ENCODE assay signal across 21 mouse cellular contexts in the genomic region with DNA sequence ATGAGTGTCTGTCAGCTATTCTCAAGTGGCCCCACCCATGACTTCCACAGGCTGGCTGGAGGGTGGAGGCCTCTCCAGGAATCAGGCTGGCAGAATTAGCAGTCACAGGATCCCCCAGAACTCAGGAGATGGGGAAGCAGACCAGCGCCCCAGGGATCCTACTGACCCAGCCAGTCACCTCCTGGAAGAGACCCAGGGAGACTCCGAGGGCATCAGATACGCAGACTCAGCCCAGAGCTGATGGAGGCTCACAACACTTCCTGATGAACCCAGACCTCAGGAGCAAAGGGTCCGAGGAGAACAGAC. TPM values are rescaled to one million over a fixed set of nuclear protein-coding genes. Genes with fewer than 3 reads are reported as not detected.
A peak's percentile ranks its signal among the peaks of the same experiment; 100 is the strongest.
DNase-seq lines count a peak whose midpoint lies in the region; ATAC-seq and TF ChIP-seq lines count a peak whose summit lies in the region.
"Had no signal": no experiment of that assay in that cellular context is flagged by ENCODE, and none has a peak within 500 bp of the region (broad histone marks: within the 10 kb centered on the region; RNA-seq: fewer than 3 reads in every experiment).

No protein-coding gene starts in this region.

- 0 out of 2 replicates have a peak, but pooled peaks have one; percentile 7 for ATAC-seq in lung, postnatal 0 days
- no peak for ATAC-seq in granulocyte monocyte progenitor cell, adult 5-6 weeks (replicated peaks; ENCODE audit: poor library complexity, severe bottlenecking)
- ATAC-seq: forebrain, embryonic 16.5 days had no signal

- H3K4me1 ChIP-seq in lung, postnatal 0 days (ENCODE audit: insufficient read depth, low read depth, low read length): no peaks in the 10 kb centered on the region
- H3K4me1 ChIP-seq: heart, embryonic 10.5 days had no signal

- peak overlapping the region; percentile 85 for H3K27ac ChIP-seq in gastrocnemius, adult 2 months
- no peak overlapping the region for H3K27ac ChIP-seq in lung, postnatal 0 days (ENCODE audit: low read length)
- H3K27ac ChIP-seq: heart, embryonic 10.5 days; hindbrain, embryonic 10.5 days; kidney, postnatal 0 days had no signal

- no peak overlapping the region for H3K9ac ChIP-seq in lung, postnatal 0 days (replicated peaks; ENCODE audit: low read depth)

- no peak overlapping the region for H3K4me3 ChIP-seq in gastrocnemius, adult 2 months
- no peak overlapping the region for H3K4me3 ChIP-seq in lung, postnatal 0 days (ENCODE audit: low read depth, low read length)
- H3K4me3 ChIP-seq: heart, embryonic 10.5 days; hindbrain, embryonic 10.5 days had no signal

- H3K27me3 ChIP-seq in lung, postnatal 0 days (replicated peaks; ENCODE audit: insufficient read depth, low read length): no peaks in the 10 kb centered on the region

- WGBS in lung, postnatal 0 days: 81% methylated on average over 4 of the region's 4 CpGs

- intact Hi-C loops in gastrocnemius, adult 2 months (cut with DNase I): no loop called here
- intact Hi-C loops in left cerebral cortex, postnatal 4 days (cut with DNase I): no loop called here

- H3K36me3 ChIP-seq in lung, postnatal 0 days (ENCODE audit: insufficient read depth, low read length): no peaks in the 10 kb centered on the region

- TF ChIP-seq CTCF in gastrocnemius, adult 2 months (IDR thresholded peaks at IDR 0.05): no peak
- no peak for TF ChIP-seq CTCF in lung, postnatal 0 days (IDR thresholded peaks at IDR 0.05)

- DNase-seq in gastrocnemius, adult 2 months: peak; percentile 46
- DNase-seq in gastrocnemius, postnatal 10 days: no peak
- DNase-seq in lung, postnatal 0 days (ENCODE audit: low spot score): no peak
- DNase-seq in lung, postnatal 14 days: no peak
- DNase-seq in cerebellum, postnatal 25 days: peak; percentile 61 to 65
- DNase-seq in left cerebral cortex, postnatal 4 days: no peak
- DNase-seq: adrenal gland, adult 2 months; kidney, adult 18-20 months; lung, adult 18-20 months; lung, postnatal 36 days; right cerebral cortex, postnatal 4 days; thymus, adult 2 months had no signal

- H3K4me2 ChIP-seq in lung, postnatal 0 days (replicated peaks; ENCODE audit: low read depth, low read length): no peak overlapping the region
- H3K4me2 ChIP-seq: liver, embryonic 11.5 days had no signal

- H3K9me3 ChIP-seq in lung, postnatal 0 days (ENCODE audit: low read length): no peaks in the 10 kb centered on the region
- H3K9me3 ChIP-seq: heart, embryonic 10.5 days; hindbrain, embryonic 10.5 days had no signal

- TF ChIP-seq EP300 in lung, postnatal 0 days (IDR thresholded peaks at IDR 0.05): no peak

RNA-seq across cellular contexts. Expression of a gene that starts 10.5 kb away (rescaled TPM):
- 10 to 100 TPM; 26.4 to 26.6 TPM for total RNA-seq in gastrocnemius, adult 2 months (2021)
- 10 to 100 TPM; 31.2 to 47.2 TPM for total RNA-seq in gastrocnemius, postnatal 10 days (2021)
- polyA plus RNA-seq in lung, postnatal 0 days (2015; fragmentation: Nextera tagmentation; extraction: Ambion mirVana): 20.1 and 20.4 TPM in 2 replicates
- total RNA-seq in granulocyte monocyte progenitor cell, adult 5-6 weeks (2014; fragmentation: Nextera tagmentation): 80.5 and 92.0 TPM in 2 replicates
- total RNA-seq in granulocyte monocyte progenitor cell, adult 5-6 weeks (2017): 50.8 and 52.0 TPM in 2 replicates
- total RNA-seq in left cerebral cortex, postnatal 4 days (2021): 100 to 1,000 TPM in 1 of 2 experiments, 10 to 100 TPM in 1; 87.7 to 101 TPM

RNA-seq across cellular contexts. Expression of a gene that starts 11.6 kb away (rescaled TPM):
- 1 to 10 TPM; 3.7 to 8.2 TPM for total RNA-seq in gastrocnemius, adult 2 months (2021)
- total RNA-seq in gastrocnemius, postnatal 10 days (2021): 10 to 100 TPM; 18.9 to 25.7 TPM
- polyA plus RNA-seq in lung, postnatal 0 days (2015; fragmentation: Nextera tagmentation; extraction: Ambion mirVana): 5.0 and 5.1 TPM in 2 replicates
- 0.85 TPM in 1 of 2 replicates, not detected in the other for total RNA-seq in granulocyte monocyte progenitor cell, adult 5-6 weeks (2014; fragmentation: Nextera tagmentation)
- not detected in 2 replicates for total RNA-seq in granulocyte monocyte progenitor cell, adult 5-6 weeks (2017)
- 100 to 1,000 TPM; 241 to 308 TPM for total RNA-seq in left cerebral cortex, postnatal 4 days (2021)
- total RNA-seq: megakaryocyte-erythroid progenitor cell, adult 5-6 weeks had no signal

RNA-seq across cellular contexts. Expression of a gene that starts 40.2 kb away (rescaled TPM):
- total RNA-seq in gastrocnemius, adult 2 months (2021): 10 to 100 TPM; 34.3 to 43.2 TPM
- 10 to 100 TPM; 52.6 to 53.7 TPM for total RNA-seq in gastrocnemius, postnatal 10 days (2021)
- 73.4 and 78.1 TPM in 2 replicates for polyA plus RNA-seq in lung, postnatal 0 days (2015; fragmentation: Nextera tagmentation; extraction: Ambion mirVana)
- total RNA-seq in granulocyte monocyte progenitor cell, adult 5-6 weeks (2014; fragmentation: Nextera tagmentation): 11.7 and 20.7 TPM in 2 replicates
- 5.5 and 11.2 TPM in 2 replicates for total RNA-seq in granulocyte monocyte progenitor cell, adult 5-6 weeks (2017)
- total RNA-seq in left cerebral cortex, postnatal 4 days (2021): 100 to 1,000 TPM; 101 to 110 TPM

RNA-seq across cellular contexts. Expression of a gene that starts 46.5 kb away (rescaled TPM):
- 1 to 10 TPM; 2.6 to 3.4 TPM for total RNA-seq in gastrocnemius, adult 2 months (2021)
- total RNA-seq in gastrocnemius, postnatal 10 days (2021): 1 to 10 TPM; 3.5 to 6.7 TPM
- 223 and 355 TPM in 2 replicates for polyA plus RNA-seq in lung, postnatal 0 days (2015; fragmentation: Nextera tagmentation; extraction: Ambion mirVana)
- total RNA-seq in granulocyte monocyte progenitor cell, adult 5-6 weeks (2014; fragmentation: Nextera tagmentation): 24.8 and 50.9 TPM in 2 replicates
- 51.1 and 62.2 TPM in 2 replicates for total RNA-seq in granulocyte monocyte progenitor cell, adult 5-6 weeks (2017)
- total RNA-seq in left cerebral cortex, postnatal 4 days (2021): 1 to 10 TPM; 1.9 TPM
- total RNA-seq: midbrain, postnatal 0 days had no signal
- polyA plus RNA-seq: C2C12; forebrain, embryonic 16.5 days; heart, embryonic 10.5 days; hindbrain, embryonic 10.5 days had no signal

RNA-seq across cellular contexts. Expression of a gene that starts 53.7 kb away (rescaled TPM):
- total RNA-seq in gastrocnemius, adult 2 months (2021): 100 to 1,000 TPM; 118 to 175 TPM
- 100 to 1,000 TPM; 140 to 148 TPM for total RNA-seq in gastrocnemius, postnatal 10 days (2021)
- polyA plus RNA-seq in lung, postnatal 0 days (2015; fragmentation: Nextera tagmentation; extraction: Ambion mirVana): 290 and 299 TPM in 2 replicates
- total RNA-seq in granulocyte monocyte progenitor cell, adult 5-6 weeks (2014; fragmentation: Nextera tagmentation): 283 and 409 TPM in 2 replicates
- total RNA-seq in granulocyte monocyte progenitor cell, adult 5-6 weeks (2017): 384 and 442 TPM in 2 replicates
- total RNA-seq in left cerebral cortex, postnatal 4 days (2021): 100 to 1,000 TPM; 228 to 230 TPM

Comparison
In these comparisons a context has a peak if more than half of its experiments do, and no peak if none do; other contexts are left out.
1. DNase-seq: peak in gastrocnemius, adult 2 months (single experiment) and cerebellum, postnatal 25 days (2 of 2); none in gastrocnemius, postnatal 10 days (single experiment), lung, postnatal 0 days (single experiment), lung, postnatal 14 days (single experiment) and left cerebral cortex, postnatal 4 days (single experiment).
2. RNA of a gene that starts 11.6 kb away (total RNA-seq): 241 to 308 TPM in left cerebral cortex, postnatal 4 days; 18.9 to 25.7 TPM in gastrocnemius, postnatal 10 days, 3.7 to 8.2 TPM in gastrocnemius, adult 2 months and 0.85 TPM in granulocyte monocyte progenitor cell, adult 5-6 weeks; every median in the first group is over 4 times any median in the second.